Mouse (Mus musculus) right cerebral cortex, postnatal 10 days (tissue): Measurements from ENCODE around the gene Tgfbr3.

Experiments
- DNase-seq, 2 experiments: peaks; one replicate each; pipeline ENCODE4 v3.0.0; 2021; ENCODE audit warnings: low spot score in 2 of 2

Gene Tgfbr3

DNA sequence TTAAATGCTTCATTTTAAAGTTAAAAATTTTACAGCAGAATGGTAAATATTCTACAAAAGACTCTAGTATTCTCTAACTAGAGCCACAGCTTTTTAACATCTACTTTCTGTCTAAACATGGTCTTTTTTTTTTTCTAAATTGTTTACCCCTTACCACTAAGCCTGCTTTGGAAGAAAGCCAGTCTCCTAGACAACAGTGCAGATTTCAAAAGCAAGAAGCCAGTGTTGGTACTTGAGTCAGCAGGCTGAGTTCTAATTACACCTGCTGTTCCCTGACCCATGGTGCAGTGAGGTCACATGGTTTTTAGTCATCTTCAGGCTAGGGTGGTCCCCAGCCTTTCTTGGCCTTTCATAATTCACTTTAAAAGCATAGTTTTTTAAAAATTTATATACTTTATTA is 115.2 kb downstream of the Tgfbr3 start:
- DNase-seq, result no peak

DNA sequence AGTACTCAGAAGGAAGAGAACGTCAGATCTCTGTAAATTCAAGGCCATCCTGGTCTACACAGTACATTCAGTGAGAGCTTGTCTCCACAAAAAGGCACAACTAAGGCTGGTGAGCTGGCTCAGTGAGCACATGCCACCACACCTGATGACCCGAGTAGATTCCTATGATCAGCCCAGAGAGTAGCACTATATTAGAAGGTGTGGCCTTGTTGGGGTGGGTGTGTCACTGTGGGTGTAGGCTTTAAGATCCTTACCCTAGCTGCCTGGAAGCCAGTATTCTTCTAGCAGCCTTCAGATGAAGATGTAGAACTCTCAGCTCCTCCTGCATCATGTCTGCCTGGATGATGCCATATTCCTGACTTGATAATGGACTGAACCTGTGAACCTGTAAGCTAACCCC is 115.9 kb downstream of the Tgfbr3 start:
- DNase-seq, result no peak

DNA sequence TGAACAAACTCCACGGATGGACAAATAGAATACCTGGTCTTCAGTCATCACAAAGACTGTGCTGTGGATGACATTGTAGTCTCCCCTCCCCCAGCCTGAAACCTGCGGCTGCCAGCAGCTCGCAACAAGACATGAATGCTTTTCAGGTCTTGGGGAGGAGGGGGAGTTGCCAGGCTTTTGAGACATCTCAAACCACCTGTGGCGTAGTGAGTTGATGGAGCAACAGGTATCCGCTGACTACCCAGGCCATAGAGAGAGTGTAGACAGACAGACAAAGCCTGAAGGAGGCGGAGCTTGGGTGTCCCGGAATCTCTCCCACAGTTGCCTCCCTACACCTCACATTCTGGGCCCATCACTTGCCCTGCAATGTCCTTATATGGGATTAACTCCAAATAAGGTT is 117.6 kb downstream of the Tgfbr3 start:
- no peak for DNase-seq

DNA sequence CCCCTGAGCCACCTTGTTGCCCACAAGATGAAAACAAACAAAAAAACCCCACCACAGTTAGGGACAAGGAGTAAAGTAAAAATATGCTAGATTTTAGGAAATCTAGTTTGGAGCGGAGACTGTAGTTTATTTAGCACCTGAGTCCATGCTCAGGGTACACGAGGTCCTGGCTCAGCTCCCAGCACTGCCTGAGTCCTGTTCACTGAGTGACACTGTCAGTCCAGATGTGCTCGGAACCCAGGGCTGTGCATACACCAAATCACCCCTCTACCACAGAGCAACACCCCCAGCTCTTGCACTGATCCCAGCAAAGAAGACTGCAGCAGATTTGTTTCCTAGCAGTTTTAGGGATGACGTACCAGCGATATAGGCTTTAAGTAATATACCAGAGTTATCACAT is 119.6 kb downstream of the Tgfbr3 start:
- no peak for DNase-seq

DNA sequence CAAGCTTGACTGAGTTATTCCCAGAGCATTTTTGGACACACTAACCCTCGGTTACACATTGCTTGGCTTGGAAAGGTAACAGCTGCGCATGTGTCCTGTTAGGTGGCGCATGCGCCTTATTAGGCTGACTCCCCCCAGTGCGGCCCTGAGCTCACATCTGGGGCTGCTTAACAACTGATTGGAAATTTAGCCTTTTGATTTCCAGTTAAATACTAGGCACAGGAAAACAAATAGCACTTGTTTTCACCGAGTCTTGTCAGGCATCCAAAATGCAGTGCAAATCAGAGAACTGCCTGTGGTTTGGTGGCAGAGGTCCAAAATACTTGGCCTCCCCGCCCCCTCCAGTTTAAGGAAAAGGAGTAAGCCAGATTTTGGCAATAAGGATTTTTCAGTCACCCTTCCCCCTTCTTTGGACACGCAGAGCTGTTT is 121.5 kb downstream of the Tgfbr3 start:
- DNase-seq, result peak; percentile 77 to 81

DNA sequence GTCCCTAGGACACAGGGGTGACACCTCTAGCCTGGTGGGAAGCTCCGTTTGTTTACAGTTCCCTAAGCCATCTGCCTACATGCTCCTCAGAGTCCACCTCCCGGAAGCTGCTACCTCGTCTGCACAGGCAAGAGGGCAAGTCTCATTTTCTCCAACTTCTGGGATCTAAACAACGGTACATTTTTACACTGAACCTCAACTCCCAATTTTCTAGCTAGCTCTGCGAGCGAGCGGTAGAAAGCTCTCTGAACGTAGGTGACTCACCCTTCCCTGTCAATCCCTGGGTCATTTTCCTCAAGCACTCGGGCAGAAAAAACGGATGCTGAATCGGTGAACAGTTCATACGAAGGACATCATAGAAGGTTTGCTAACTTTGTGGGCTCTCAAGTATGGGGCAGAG is 122.1 kb downstream of the Tgfbr3 start:
- no peak for DNase-seq

DNA sequence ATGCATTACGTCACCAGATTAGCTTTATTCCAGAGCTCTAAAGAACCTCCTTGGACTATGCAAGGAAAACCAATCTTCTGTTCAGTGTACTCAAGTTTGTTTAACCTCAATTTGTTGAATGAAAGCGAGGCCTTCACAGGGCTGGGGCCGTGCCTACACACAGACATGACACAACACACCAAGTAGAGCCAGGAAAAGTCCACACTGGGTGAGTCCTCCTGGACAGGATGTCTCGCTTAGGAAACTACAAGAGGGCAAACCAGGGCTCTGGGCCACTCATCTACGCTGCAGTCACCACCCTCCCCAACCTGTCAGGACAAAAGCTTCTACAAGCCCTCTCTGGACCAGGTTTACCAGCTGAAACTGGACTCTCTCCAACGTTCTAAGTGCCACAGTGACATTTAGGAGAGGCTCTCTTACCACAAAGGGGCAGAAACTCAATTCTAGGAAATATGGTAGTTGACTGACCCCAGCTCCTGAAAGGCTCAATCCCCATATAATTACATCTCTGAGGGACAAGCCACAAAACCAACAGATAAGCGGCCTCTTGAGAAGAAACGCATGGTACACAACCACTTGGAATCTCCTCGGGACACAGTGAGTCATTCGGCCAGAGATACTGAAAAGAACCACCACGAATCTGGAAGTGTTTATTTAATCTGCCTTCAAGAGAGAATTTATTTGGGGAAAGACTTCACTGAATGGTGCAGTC is 122.6 kb downstream of the Tgfbr3 start:
- DNase-seq, result no peak

DNA sequence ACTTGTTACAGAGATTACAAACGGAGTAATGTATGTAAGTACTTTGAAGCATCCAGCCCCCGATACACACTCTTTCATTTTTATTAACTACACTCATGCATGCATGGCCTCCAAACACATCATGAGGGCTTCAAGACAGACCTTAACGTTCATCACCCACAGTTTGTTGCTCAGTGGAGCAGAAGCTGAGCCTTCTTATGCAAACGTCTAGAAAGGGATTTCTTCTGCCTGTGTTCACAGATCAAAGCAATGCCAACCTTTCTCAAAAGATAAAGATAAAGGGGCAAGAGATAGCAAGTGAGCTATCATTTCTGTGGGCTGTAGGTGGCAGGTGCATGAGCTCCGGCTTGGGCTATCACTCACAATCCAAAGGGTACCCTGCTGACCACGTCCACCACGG is 123.7 kb downstream of the Tgfbr3 start:
- no peak for DNase-seq

DNA sequence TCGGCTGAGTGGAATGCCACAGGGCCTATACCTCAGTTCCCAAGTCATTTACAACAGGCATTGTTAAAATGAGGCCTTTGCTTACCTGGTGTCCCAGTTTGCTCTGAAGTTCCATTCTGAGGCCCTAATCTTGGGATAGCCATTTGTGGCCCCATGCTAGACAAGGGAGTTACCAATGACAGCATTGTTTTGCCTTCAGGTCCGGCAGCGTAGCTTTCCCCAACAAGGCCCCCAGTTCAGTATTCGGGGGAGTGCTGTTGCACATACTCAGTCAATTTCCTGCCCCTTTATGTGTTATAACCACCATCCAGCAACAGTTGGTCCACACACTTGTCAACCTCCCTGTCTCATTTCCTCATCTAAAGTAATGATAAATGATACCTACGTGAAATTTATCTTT is 124.2 kb downstream of the Tgfbr3 start:
- DNase-seq, result no peak

DNA sequence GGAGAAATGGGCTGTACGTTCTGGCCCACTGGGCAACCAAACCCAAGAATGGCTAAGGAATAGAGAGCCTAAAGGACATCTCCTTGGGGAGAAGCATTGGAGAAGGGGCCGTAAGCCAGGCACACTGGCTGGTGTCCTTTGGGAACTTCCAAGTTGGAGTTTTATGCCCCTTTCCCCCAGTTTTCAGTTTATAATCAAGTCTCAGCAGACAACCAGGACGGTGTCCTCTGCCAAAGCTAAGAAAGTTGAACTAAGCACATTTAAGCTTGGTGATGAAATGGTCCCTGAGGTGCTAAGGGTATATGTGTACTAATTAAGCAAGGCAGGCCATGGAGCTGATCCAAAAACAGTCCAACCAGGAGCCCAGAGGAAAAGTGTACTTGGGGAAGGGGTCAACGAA is 124.6 kb downstream of the Tgfbr3 start:
- no peak for DNase-seq

DNA sequence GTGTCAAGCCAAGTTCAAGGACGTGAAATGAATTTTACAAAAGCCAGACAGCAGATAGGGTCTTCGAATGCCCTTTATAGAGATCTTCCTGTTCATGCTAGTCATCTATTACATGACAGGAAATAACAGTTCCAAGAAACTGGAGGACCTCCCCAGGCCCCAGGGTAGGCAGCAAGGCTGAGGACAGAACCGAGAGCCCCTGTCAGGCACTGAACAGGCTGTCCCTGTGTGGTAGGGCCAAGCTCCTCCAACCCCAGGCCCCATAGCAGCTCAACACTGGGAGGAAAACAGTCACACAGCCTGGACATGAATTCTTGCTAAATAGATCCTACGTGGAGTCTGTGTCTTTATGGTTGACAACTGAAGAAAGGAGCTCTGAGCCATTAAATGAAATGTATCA is 125.3 kb downstream of the Tgfbr3 start:
- no peak for DNase-seq

DNA sequence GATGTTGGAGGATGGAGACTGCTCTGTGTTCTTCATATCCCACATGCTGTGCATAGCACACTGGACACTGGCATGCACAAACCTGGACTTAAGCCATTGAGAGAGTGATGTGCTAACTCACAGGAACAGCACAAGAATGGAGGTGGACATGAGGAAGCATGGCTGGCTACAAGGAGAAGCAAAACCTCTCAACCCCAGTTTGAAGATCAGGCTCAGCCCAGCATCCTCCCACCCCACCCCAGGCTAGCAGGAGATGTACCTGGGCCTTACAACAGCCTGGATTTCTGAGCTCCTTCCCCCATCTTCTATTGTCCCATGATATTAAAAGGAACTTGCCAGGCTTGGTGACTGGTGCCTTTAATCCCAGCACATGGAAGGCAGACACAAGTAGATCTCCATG is 126.1 kb downstream of the Tgfbr3 start:
- DNase-seq, result no peak

DNA sequence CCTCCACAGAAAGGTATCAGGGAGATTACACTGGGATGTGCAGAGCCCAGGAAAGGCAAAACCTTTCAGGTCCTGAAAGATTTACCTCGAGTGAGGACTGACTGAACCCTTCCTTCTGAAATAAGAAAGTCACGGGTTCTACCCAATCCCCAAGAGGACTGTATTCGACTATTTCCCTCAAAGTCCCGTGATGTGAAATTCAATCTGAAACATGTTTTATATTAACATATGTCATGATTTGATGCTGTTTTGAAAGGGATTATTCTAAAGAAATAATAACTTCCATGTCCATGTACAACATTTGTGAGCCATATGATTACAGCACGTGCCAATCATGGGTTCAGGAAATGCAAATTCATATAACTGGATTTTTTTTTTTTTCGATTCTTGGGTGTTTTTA is 126.6 kb downstream of the Tgfbr3 start:
- no peak for DNase-seq

DNA sequence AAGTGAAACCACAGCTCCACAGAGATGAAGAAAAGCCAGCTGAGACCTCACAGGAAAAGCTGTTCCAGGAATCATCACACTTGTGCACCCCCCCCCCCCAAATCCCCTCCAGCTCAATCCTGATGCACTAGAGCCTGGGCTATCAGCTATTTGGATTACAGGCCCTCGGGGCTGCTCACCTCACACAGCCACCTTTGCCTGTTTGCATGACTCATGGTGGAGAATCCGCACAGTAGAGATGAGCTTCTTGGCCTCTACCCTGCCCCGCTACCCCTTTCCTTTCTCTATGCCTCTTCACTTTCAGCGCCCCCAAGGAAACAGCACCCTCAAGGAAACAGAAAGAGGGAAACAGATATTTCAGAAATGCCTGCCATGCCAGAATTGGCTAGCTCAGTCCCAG is 127.1 kb downstream of the Tgfbr3 start:
- DNase-seq, result no peak

DNA sequence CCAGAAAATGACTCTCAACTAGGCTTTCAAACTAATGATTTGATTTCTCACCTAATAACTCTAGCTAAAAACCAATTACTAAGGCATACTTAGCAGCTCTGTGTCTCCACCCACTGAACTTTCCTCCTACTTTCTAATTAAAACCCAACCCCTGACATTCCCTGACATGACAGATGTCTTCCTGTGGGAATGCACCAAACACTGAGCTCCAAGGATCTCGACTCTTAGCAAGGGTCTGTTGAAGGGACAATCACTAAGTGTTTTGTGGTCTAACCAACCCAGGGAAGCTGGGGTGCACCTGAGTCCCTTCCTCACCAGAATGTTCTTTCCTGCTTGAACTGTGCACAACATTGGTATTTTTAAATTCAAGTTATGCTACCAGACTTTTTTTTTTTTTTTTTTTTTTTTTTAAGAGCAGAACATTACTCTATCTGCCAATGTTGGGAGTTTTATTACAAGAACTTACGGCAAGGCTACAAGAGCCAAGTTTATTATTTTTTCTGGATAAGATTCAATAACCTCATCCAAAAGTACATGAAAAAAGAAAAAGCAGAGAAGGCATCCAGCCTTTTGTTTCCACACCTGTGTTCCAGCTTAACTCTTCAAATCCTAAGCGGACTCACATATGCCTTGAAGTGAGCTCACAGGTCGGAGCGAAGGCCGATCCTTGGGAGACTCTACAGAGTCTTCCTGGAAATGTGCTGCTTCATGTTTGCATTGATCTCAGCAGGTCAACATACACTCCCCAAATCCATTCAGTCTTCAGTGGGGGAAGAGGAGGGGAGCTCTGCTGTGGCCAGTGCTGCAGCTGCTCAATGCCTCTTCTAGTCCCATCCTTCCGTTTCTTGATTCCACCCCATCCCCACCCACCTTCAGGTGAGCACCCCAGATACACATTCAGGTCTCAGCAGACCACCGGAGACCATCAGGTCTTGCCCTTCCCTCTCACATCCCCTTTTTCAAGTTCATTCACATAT is 129.2 kb downstream of the Tgfbr3 start:
- DNase-seq, result no peak

DNA sequence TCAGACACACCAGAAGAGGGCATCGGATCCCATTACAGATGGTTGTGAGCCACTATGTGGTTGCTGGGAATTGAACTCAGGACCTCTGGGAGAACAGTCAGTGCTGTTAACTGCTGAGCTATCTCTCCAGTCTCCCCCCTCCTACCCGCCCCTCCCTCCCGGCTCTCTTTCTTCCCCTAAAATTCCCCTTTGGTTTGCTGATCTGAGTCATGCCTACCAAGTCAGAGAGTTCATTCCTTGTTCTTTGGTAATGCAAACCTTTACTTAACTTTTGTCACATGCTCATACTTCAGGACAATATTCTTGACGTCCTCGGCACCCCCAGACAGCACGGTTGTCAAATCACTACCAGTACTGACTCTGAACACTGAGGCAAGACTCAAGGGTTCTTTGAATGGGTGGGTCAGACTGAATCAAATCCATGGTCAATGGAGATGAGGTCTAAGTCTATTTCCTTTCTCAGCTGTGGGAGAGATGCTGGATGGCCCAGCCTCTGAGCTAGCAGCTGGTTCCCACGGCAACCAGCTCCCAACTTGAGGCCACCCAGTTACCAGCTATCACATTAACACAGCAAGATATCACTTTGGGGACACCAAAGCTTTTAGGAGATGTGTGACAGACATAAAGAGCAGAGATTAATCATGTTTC is 130.8 kb downstream of the Tgfbr3 start:
- no peak for DNase-seq

DNA sequence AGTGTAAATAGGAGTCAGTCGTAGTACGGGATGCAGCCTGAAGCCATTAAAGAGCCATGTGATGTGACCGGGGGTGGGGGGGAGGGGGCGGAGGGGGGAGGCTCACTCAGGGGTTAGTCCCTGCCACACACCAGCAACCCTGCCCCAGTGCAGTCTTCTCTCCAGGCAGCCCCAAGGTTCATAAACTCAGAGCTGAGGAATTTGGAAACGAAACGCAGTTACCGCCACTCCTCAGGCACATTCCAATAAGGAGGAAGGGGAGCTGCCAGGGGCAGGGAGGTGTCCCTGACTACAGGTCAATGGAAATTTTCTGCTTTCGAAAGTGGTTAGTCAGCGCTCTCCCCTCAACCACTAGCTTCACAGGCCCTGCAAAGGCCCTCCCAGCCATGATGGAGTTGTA is 132.0 kb downstream of the Tgfbr3 start:
- no peak for DNase-seq

DNA sequence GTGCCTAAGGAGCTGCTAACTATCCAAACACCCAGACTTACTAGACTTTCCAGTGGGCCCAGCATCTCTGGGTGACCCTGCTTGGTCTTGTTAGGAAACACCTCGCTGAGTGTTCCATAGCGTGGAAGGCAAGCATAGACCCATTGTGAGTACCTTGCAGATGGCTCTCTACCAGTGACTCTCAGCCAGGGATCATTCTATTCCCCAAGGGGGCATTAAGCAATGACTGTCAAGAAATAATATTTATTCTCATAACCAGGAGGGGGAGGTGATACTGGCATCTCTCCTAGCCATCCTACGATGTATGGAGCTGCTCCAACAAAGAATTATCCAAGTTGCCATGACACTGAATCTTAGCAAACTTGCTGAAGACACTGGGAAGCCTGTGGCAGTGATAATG is 133.3 kb downstream of the Tgfbr3 start:
- no peak for DNase-seq

DNA sequence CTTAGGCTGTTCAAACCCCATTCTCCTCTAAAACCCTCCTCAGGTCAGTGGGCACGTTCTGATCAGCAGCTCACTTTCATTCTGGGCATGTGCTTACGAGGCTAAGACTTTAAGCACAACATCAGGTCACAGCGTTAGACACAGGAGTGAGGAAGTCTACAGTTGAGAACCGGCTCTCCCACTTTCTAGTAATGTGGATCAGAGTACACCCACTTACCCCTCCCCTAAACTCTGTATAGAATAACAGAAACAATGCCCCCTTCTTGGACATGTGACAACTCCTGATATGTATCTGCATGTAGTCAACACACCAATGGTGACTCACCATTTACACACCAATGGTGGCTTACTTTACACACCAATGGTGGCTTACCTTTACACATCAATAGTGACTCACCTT is 136.4 kb downstream of the Tgfbr3 start:
- no peak for DNase-seq

DNA sequence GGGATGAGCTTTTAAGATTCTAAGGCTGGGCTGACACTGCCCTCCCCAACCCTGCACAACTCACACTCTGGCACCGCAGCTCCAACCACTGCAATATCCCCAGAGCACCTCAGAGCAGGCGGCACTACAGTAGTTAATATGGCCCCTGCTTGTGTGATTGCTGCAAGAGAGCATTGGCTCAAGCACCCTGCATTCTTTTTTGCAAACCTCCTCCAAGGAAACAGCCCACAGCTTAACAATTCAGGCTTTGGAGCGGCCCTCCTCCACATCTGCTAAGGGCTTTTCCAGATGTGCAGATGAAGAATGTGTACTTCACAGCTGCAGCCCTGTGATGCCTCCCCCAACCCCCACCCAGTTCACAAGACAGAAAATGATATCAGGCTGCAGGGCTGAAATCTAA is 138.1 kb downstream of the Tgfbr3 start:
- DNase-seq, result no peak

DNA sequence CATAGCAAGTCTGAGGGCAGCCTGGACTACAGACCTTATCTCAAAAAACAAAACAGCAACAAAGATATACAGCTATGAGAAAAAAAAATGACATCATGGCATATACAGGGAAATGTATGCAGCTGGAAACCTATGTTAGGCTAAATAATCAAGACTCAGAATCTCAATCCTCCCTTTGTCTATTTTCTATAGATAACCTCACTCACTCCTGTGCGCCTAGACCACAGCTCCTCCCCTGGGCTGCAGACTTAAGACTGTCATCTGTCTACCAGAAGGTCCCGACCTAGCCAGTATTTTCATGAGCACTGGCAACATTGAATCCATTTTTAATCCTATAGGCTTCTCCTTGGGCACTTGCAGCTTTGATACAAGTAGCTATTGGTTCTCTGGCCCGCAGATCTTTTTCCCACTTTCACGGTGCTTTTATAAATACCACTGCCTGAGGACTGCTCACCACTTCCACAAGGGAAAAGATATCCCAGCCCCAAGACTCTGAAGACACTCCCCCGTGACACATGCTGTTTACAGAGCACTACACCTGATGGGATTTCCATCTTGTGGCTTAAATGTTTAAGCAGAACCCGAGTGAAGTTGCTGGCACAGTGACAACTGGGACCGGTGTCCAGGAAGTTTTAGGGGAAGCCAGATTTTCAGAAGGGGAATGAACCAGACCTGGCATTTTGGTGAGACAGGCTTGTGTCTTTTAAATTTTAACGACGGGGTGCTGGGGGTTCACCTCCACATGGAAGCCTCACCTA is 138.7 kb downstream of the Tgfbr3 start:
- DNase-seq, result no peak
